Mouse (Mus musculus) left cerebral cortex, postnatal 14 days (tissue): Measurements from ENCODE around the gene Plau. TPM values are rescaled to one million over a fixed set of nuclear protein-coding genes. Genes with fewer than 3 reads are reported as not detected.

Source experiments
- DNase-seq, 2 experiments: peaks; one replicate each; pipeline ENCODE4 v3.0.0; 2021 to 2022; ENCODE audit warnings: low spot score in 2 of 2, mixed read lengths in 1 of 2
- intact Hi-C: fragments of 180-260 bp; cut with DNase I; formaldehyde crosslinking; loops from one replicate; pipeline ENCODE4 v1.15.1; 2025
- long read RNA-seq, 2 experiments: library from polyadenylated mRNA; stranded (forward); transcript quantifications; one replicate each; pipeline ENCODE4 v2.0.0; 2021
- total RNA-seq, 2 experiments: library from RNA; stranded (reverse); gene quantifications; 2 replicates each; pipeline ENCODE4 v1.2.3; 2021

Plau gene
- 1 to 10 TPM; 7.4 to 7.7 TPM for total RNA-seq
- long read RNA-seq, experiment 1: 0 reads
- long read RNA-seq, experiment 2, partial matches to known transcripts: 1 of 1 reads
- long read RNA-seq, experiment 2, other reads (novel, unspliced or antisense): 0 of 1 reads

- intact Hi-C loops: no loop called here
- DNase-seq: peak in 1 of 2 experiments; percentile 40
Observed at GRCm38 (mm10) chr14:20836171-20836904, at the start of gene Plau. Gene Plau (plus strand): TSS chr14:20836660.

GRCm38 (mm10) chr14:20788151-20788550 is 48.3 kb upstream of the Plau start:
- no peak for DNase-seq
- intact Hi-C loops: no loop called here

GRCm38 (mm10) chr14:20789593-20789992 is 46.9 kb upstream of the Plau start:
- intact Hi-C loops: no loop called here
- DNase-seq: no peak

- DNase-seq: no peak
- intact Hi-C loops: no loop called here
Observed at GRCm38 (mm10) chr14:20790445-20790844, 46.0 kb upstream of the Plau start.

GRCm38 (mm10) chr14:20790996-20791395 is 45.5 kb upstream of the Plau start:
- intact Hi-C loops: loop anchor here (1.0 kb wide), 1 partner anchor 23 kb away; no protein-coding TSS in a partner anchor

GRCm38 (mm10) chr14:20791511-20792242 is 44.8 kb upstream of the Plau start:
- no peak for DNase-seq
- intact Hi-C loops: loop anchor here (1.0 kb wide), 1 partner anchor 23 kb away; no protein-coding TSS in a partner anchor

More at GRCm38 (mm10) chr14:20790996-20791395, 45.5 kb upstream of the Plau start:
- peak in 1 of 2 experiments; percentile 35 for DNase-seq

- DNase-seq: peak in 1 of 2 experiments; percentile 38
- intact Hi-C loops: no loop called here
Observed at GRCm38 (mm10) chr14:20792243-20792921, 44.1 kb upstream of the Plau start.

- intact Hi-C loops: no loop called here
- no peak for DNase-seq
Observed at GRCm38 (mm10) chr14:20792922-20793757, 43.3 kb upstream of the Plau start.

GRCm38 (mm10) chr14:20793758-20794531 is 42.5 kb upstream of the Plau start, which contains the start of gene Camk2g:
Gene Camk2g (minus strand): TSS chr14:20794088.
- peak; percentile 69 to 76 for DNase-seq
- intact Hi-C loops: no loop called here

GRCm38 (mm10) chr14:20794589-20794988 is 41.9 kb upstream of the Plau start:
- intact Hi-C loops: no loop called here

GRCm38 (mm10) chr14:20795423-20796152 is 40.9 kb upstream of the Plau start:
- no peak for DNase-seq
- intact Hi-C loops: no loop called here

More at GRCm38 (mm10) chr14:20794589-20794988, 41.9 kb upstream of the Plau start:
- DNase-seq: no peak

GRCm38 (mm10) chr14:20796170-20796569 is 40.3 kb upstream of the Plau start:
- DNase-seq: no peak
- intact Hi-C loops: no loop called here

GRCm38 (mm10) chr14:20796643-20797042 is 39.8 kb upstream of the Plau start:
- DNase-seq: peak in 1 of 2 experiments; percentile 45
- intact Hi-C loops: no loop called here

GRCm38 (mm10) chr14:20798300-20798699 is 38.2 kb upstream of the Plau start:
- intact Hi-C loops: no loop called here
- no peak for DNase-seq

- intact Hi-C loops: no loop called here
- peak; percentile 86 to 89 for DNase-seq
Observed at GRCm38 (mm10) chr14:20798761-20799160, 37.7 kb upstream of the Plau start.

GRCm38 (mm10) chr14:20802926-20803605 is 33.4 kb upstream of the Plau start:
- intact Hi-C loops: loop anchor here (1.0 to 10.0 kb wide), 2 partner anchors 70 to 212 kb away; no protein-coding TSS in a partner anchor
- no peak for DNase-seq

GRCm38 (mm10) chr14:20803606-20803938 is 32.9 kb upstream of the Plau start:
- peak; percentile 72 to 85 for DNase-seq
- intact Hi-C loops: loop anchor here (1.0 to 10.0 kb wide), 2 partner anchors 70 to 211 kb away; no protein-coding TSS in a partner anchor
